Mouse (Mus musculus): ENCODE results near the gene Olfr1394. TPM values are rescaled to one million over a fixed set of nuclear protein-coding genes. Genes with fewer than 3 reads are reported as not detected.
"Not testable (repeated sequence)": the region's sequence is repeated elsewhere in the genome, so short reads cannot be mapped to it uniquely, and the experiment has no call there.

The Olfr1394 gene
- polyA plus RNA-seq, 2 experiments: not detected

DNA sequence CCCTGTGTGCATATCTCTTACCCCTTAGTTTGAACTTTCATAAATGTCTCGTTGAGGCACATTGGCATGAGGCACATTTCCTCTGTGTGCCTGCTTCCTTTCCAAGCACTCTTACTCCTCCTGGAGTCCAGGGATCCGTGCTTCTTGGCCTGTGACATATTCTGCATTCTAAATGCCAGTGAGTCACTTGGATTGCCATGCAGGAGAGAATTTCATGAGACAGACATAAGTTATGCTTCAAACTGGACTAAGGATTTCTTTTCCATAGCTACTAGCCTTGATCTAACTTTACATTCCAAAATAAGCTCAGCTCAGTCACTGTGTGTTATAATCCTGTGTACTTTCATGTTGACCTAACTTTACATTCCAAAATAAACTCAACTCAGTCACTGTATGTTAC, 36.9 kb downstream of the Olfr1394 start:
- H3K4me2 ChIP-seq (ENCODE audit: low read depth): no peak overlapping the region
- H3K9me3 ChIP-seq (ENCODE audit: control insufficient read depth, low read length): no peaks in the 10 kb centered on the region
- H3K27ac ChIP-seq: no peak overlapping the region
- H3K36me3 ChIP-seq (replicated peaks; ENCODE audit: control insufficient read depth, insufficient read depth, low read depth): no peaks in the 10 kb centered on the region
- H3K9ac ChIP-seq (replicated peaks): no peak overlapping the region
- DNase-seq (ENCODE audit: low read depth in 3 of 3, low spot score in 3 of 3): no peak
- no peak for ATAC-seq (ENCODE audit: insufficient read depth)
- H3K27me3 ChIP-seq (ENCODE audit: control insufficient read depth, insufficient read depth, low read length): no peaks in the 10 kb centered on the region
- peaks cover 0 to under 1% of the 10 kb centered on the region in 2 experiments; a peak in 1 of 4 replicates for H3K4me1 ChIP-seq (replicated peaks; ENCODE audit: control insufficient read depth in 2 of 2, insufficient read depth in 2 of 2, low read length in 1 of 2)
- TF ChIP-seq CTCF (IDR thresholded peaks at IDR 0.05; ENCODE audit: low read depth): no peak
- no peak for TF ChIP-seq EP300 (IDR thresholded peaks at IDR 0.05; ENCODE audit: low read depth)
- no peak overlapping the region for H3K4me3 ChIP-seq (ENCODE audit: insufficient read depth in 1 of 2, low read depth in 2 of 2, low read length in 2 of 2)
- 31% methylated on average over 2 of the region's 2 CpGs for WGBS (ENCODE audit: insufficient replicate concordance)

GRCm38 (mm10) chr11:49194771-49195170, 40.6 kb downstream of the Olfr1394 start:
- not testable (repeated sequence) for H3K9me3 ChIP-seq (ENCODE audit: control insufficient read depth, low read length); H3K9ac ChIP-seq (replicated peaks); DNase-seq (ENCODE audit: low read depth in 3 of 3, low spot score in 3 of 3); H3K27me3 ChIP-seq (ENCODE audit: control insufficient read depth, insufficient read depth, low read length); H3K4me1 ChIP-seq (replicated peaks; ENCODE audit: control insufficient read depth in 2 of 2, insufficient read depth in 2 of 2, low read length in 1 of 2); H3K36me3 ChIP-seq (replicated peaks; ENCODE audit: control insufficient read depth, insufficient read depth, low read depth); H3K4me3 ChIP-seq (ENCODE audit: insufficient read depth in 1 of 2, low read depth in 2 of 2, low read length in 2 of 2); H3K4me2 ChIP-seq (ENCODE audit: low read depth); ATAC-seq (ENCODE audit: insufficient read depth); H3K27ac ChIP-seq
- 92% methylated on average over 8 of the region's 9 CpGs for WGBS (ENCODE audit: insufficient replicate concordance)

- Histone ChIP-seq H3K9ac (replicated peaks) (no peak overlapping the region), H3K36me3 (replicated peaks; ENCODE audit: control insufficient read depth, insufficient read depth, low read depth) (no peaks in the 10 kb centered on the region), H3K4me3 (ENCODE audit: insufficient read depth in 1 of 2, low read depth in 2 of 2, low read length in 2 of 2) (no peak overlapping the region), H3K27ac (no peak overlapping the region), H3K9me3 (ENCODE audit: control insufficient read depth, low read length) (no peaks in the 10 kb centered on the region), H3K4me1 (replicated peaks; ENCODE audit: control insufficient read depth in 2 of 2, insufficient read depth in 2 of 2, low read length in 1 of 2) (peaks cover 2% of the 10 kb centered on the region in 2 experiments), H3K4me2 (ENCODE audit: low read depth) (no peak overlapping the region), H3K27me3 (ENCODE audit: control insufficient read depth, insufficient read depth, low read length) (no peaks in the 10 kb centered on the region)
- TF ChIP-seq EP300 (IDR thresholded peaks at IDR 0.05; ENCODE audit: low read depth) (no peak), CTCF (IDR thresholded peaks at IDR 0.05; ENCODE audit: low read depth) (no peak; the same call in 1 of the 2 replicates)
- peak; percentile 58 for ATAC-seq (ENCODE audit: insufficient read depth)
- no peak for DNase-seq (ENCODE audit: low read depth in 3 of 3, low spot score in 3 of 3)
- WGBS (ENCODE audit: insufficient replicate concordance): 29% methylated on average over 7 of the region's 7 CpGs
These were observed 41.7 kb downstream of the Olfr1394 start for GRCm38 (mm10) chr11:49195819-49196322.

DNA sequence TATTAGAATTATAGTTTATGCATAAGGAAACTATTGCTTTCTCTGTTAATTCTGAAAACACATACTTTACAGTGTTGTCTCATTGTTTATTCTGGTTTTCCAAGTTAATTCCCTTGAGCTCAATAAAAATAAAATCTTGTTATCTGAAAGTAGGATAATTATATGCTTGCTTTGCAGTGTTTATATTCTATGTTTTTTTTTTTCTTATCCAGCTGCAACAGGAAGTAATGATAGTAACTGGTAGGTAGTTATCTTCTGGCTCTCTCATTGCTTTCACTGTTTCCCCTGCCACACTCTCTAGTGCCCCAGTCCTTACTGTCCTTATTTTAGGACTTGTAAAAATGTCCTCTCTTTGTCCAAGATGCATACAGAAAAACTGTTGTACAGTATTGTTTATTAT, 46.5 kb downstream of the Olfr1394 start:
- Histone ChIP-seq H3K4me3 (ENCODE audit: insufficient read depth in 1 of 2, low read depth in 2 of 2, low read length in 2 of 2) (no peak overlapping the region), H3K9me3 (ENCODE audit: control insufficient read depth, low read length) (no peaks in the 10 kb centered on the region), H3K9ac (replicated peaks) (no peak overlapping the region), H3K27me3 (ENCODE audit: control insufficient read depth, insufficient read depth, low read length) (no peaks in the 10 kb centered on the region), H3K27ac (no peak overlapping the region), H3K4me2 (ENCODE audit: low read depth) (no peak overlapping the region), H3K36me3 (replicated peaks; ENCODE audit: control insufficient read depth, insufficient read depth, low read depth) (no peaks in the 10 kb centered on the region), H3K4me1 (replicated peaks; ENCODE audit: control insufficient read depth in 2 of 2, insufficient read depth in 2 of 2, low read length in 1 of 2) (peaks cover 17 to 20% of the 10 kb centered on the region in 2 experiments)
- no peak for TF ChIP-seq EP300 (IDR thresholded peaks at IDR 0.05; ENCODE audit: low read depth)
- TF ChIP-seq CTCF (IDR thresholded peaks at IDR 0.05; ENCODE audit: low read depth): no peak
- no peak for ATAC-seq (ENCODE audit: insufficient read depth)
- DNase-seq (ENCODE audit: low read depth in 3 of 3, low spot score in 3 of 3): no peak

DNA sequence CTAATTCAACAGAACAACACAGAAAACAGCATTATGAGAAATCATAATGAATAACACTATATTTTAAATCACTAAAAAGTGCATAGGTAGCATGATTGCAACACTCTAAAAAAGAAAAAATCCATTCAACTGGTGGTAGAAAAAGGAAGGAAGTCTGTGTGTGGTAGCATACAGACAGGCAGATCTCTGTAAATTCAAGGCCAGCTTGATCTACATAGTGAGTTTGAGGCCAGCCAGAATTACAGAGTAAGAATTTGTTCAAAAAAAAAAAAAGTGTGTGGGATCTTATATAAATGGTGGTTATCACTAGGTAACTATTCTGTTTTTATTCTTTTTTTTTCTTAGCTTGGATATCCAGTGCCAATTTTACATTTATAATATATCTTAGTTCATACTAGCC, 47.0 kb downstream of the Olfr1394 start:
- Histone ChIP-seq H3K4me1 (replicated peaks; ENCODE audit: control insufficient read depth in 2 of 2, insufficient read depth in 2 of 2, low read length in 1 of 2) (peaks cover 17 to 20% of the 10 kb centered on the region in 2 experiments), H3K36me3 (replicated peaks; ENCODE audit: control insufficient read depth, insufficient read depth, low read depth) (no peaks in the 10 kb centered on the region), H3K9ac (replicated peaks) (no peak overlapping the region; the same call in 1 of the 2 replicates), H3K27me3 (ENCODE audit: control insufficient read depth, insufficient read depth, low read length) (no peaks in the 10 kb centered on the region), H3K27ac (no peak overlapping the region), H3K4me3 (ENCODE audit: insufficient read depth in 1 of 2, low read depth in 2 of 2, low read length in 2 of 2) (no peak overlapping the region), H3K9me3 (ENCODE audit: control insufficient read depth, low read length) (no peaks in the 10 kb centered on the region), H3K4me2 (ENCODE audit: low read depth) (no peak overlapping the region)
- ATAC-seq (ENCODE audit: insufficient read depth) (no peak), DNase-seq (ENCODE audit: low read depth in 3 of 3, low spot score in 3 of 3) (no peak)
- TF ChIP-seq CTCF (IDR thresholded peaks at IDR 0.05; ENCODE audit: low read depth): no peak
- TF ChIP-seq EP300 (IDR thresholded peaks at IDR 0.05; ENCODE audit: low read depth): no peak
